Mouse (Mus musculus): ENCODE results near the gene Nlgn2. TPM values are rescaled to one million over a fixed set of nuclear protein-coding genes. Genes with fewer than 3 reads are reported as not detected.
A peak's percentile ranks its signal among the peaks of the same experiment; 100 is the strongest.

Gene Nlgn2
- polyA plus RNA-seq, 1 experiment from 2014 or later: 3.4 TPM

- Histone ChIP-seq H3K4me3 (ENCODE audit: low read depth, low read length) (peak overlapping the region; percentile 21; the same call in 1 of the 2 replicates), H3K9ac (ENCODE audit: low read depth, low read length) (peak overlapping the region; percentile 4), H3K4me2 (peak overlapping the region; percentile 52)
These were observed 16.4 kb upstream of the Nlgn2 start for GRCm38 (mm10) chr11:69853994-69854393.

GRCm38 (mm10) chr11:69850754-69851153 lies 13.2 kb upstream of the Nlgn2 start:
- Histone ChIP-seq H3K4me3 (ENCODE audit: low read depth, low read length) (no peak overlapping the region), H3K9me3 (ENCODE audit: control insufficient read depth, low read length) (no peaks in the 10 kb centered on the region), H3K36me3 (ENCODE audit: control insufficient read depth, insufficient read depth, low read length) (peaks cover 24% of the 10 kb centered on the region), H3K27me3 (replicated peaks; ENCODE audit: control insufficient read depth, insufficient read depth, low read length) (no peaks in the 10 kb centered on the region), H3K9ac (ENCODE audit: low read depth, low read length) (no peak overlapping the region), H3K4me1 (replicated peaks; ENCODE audit: control insufficient read depth, insufficient read depth, low read length) (peaks cover 60% of the 10 kb centered on the region), H3K27ac (ENCODE audit: low read depth, low read length) (peak overlapping the region; percentile 21; the same call in 1 of the 2 replicates), H3K4me2 (no peak overlapping the region; the same call in 1 of the 2 replicates)
- WGBS: 72% methylated on average over 8 of the region's 8 CpGs
- DNase-seq (ENCODE audit: low spot score): no peak
- ATAC-seq (replicated peaks; ENCODE audit: low FRiP score): no peak

More at GRCm38 (mm10) chr11:69853994-69854393, 16.4 kb upstream of the Nlgn2 start:
- Histone ChIP-seq H3K36me3 (ENCODE audit: control insufficient read depth, insufficient read depth, low read length) (peaks cover 20% of the 10 kb centered on the region), H3K9me3 (ENCODE audit: control insufficient read depth, low read length) (no peaks in the 10 kb centered on the region), H3K27ac (ENCODE audit: low read depth, low read length) (peak overlapping the region; percentile 94), H3K27me3 (replicated peaks; ENCODE audit: control insufficient read depth, insufficient read depth, low read length) (peaks cover 16% of the 10 kb centered on the region), H3K4me1 (replicated peaks; ENCODE audit: control insufficient read depth, insufficient read depth, low read length) (peaks cover 45% of the 10 kb centered on the region)
- DNase-seq (ENCODE audit: low spot score): peak; percentile 65
- ATAC-seq (replicated peaks; ENCODE audit: low FRiP score): peak; percentile 93
- WGBS: 43% methylated on average over 7 of the region's 7 CpGs

GRCm38 (mm10) chr11:69849884-69850283 lies 12.3 kb upstream of the Nlgn2 start:
- Histone ChIP-seq H3K4me1 (replicated peaks; ENCODE audit: control insufficient read depth, insufficient read depth, low read length) (peaks cover 56% of the 10 kb centered on the region), H3K36me3 (ENCODE audit: control insufficient read depth, insufficient read depth, low read length) (peaks cover 24% of the 10 kb centered on the region), H3K9ac (ENCODE audit: low read depth, low read length) (no peak overlapping the region), H3K4me3 (ENCODE audit: low read depth, low read length) (no peak overlapping the region), H3K4me2 (no peak overlapping the region), H3K27me3 (replicated peaks; ENCODE audit: control insufficient read depth, insufficient read depth, low read length) (no peaks in the 10 kb centered on the region), H3K9me3 (ENCODE audit: control insufficient read depth, low read length) (no peaks in the 10 kb centered on the region), H3K27ac (ENCODE audit: low read depth, low read length) (peak overlapping the region; percentile 21; the same call in 1 of the 2 replicates)
- WGBS: 89% methylated on average over 15 of the region's 15 CpGs
- no peak for ATAC-seq (replicated peaks; ENCODE audit: low FRiP score)
- no peak for DNase-seq (ENCODE audit: low spot score)

- Histone ChIP-seq H3K4me3 (ENCODE audit: low read depth, low read length) (no peak overlapping the region), H3K27me3 (replicated peaks; ENCODE audit: control insufficient read depth, insufficient read depth, low read length) (no peaks in the 10 kb centered on the region), H3K27ac (ENCODE audit: low read depth, low read length) (peak overlapping the region; percentile 16; the same call in 1 of the 2 replicates), H3K4me2 (peak overlapping the region; percentile 15; the same call in 1 of the 2 replicates), H3K4me1 (replicated peaks; ENCODE audit: control insufficient read depth, insufficient read depth, low read length) (peaks cover 51% of the 10 kb centered on the region), H3K9me3 (ENCODE audit: control insufficient read depth, low read length) (no peaks in the 10 kb centered on the region), H3K9ac (ENCODE audit: low read depth, low read length) (no peak overlapping the region), H3K36me3 (ENCODE audit: control insufficient read depth, insufficient read depth, low read length) (peaks cover 24% of the 10 kb centered on the region)
- no peak for DNase-seq (ENCODE audit: low spot score)
- no peak for ATAC-seq (replicated peaks; ENCODE audit: low FRiP score)
- WGBS: 78% methylated on average over 9 of the region's 9 CpGs
These were observed 11.5 kb upstream of the Nlgn2 start for GRCm38 (mm10) chr11:69849128-69849527.

- Histone ChIP-seq H3K4me3 (ENCODE audit: low read depth, low read length) (peak overlapping the region; percentile 74; the same call in 1 of the 2 replicates), H3K9me3 (ENCODE audit: control insufficient read depth, low read length) (no peaks in the 10 kb centered on the region), H3K4me2 (peak overlapping the region; percentile 76), H3K27ac (ENCODE audit: low read depth, low read length) (no peak overlapping the region), H3K9ac (ENCODE audit: low read depth, low read length) (no peak overlapping the region), H3K4me1 (replicated peaks; ENCODE audit: control insufficient read depth, insufficient read depth, low read length) (peaks cover 43% of the 10 kb centered on the region), H3K36me3 (ENCODE audit: control insufficient read depth, insufficient read depth, low read length) (peaks cover 24% of the 10 kb centered on the region), H3K27me3 (replicated peaks; ENCODE audit: control insufficient read depth, insufficient read depth, low read length) (no peaks in the 10 kb centered on the region)
- 95% methylated on average over 6 of the region's 6 CpGs for WGBS
- DNase-seq (ENCODE audit: low spot score) (no peak), ATAC-seq (replicated peaks; ENCODE audit: low FRiP score) (no peak)
These were observed 10.4 kb upstream of the Nlgn2 start for GRCm38 (mm10) chr11:69848021-69848420.

- ATAC-seq (replicated peaks; ENCODE audit: low FRiP score): peak; percentile 56
- DNase-seq (ENCODE audit: low spot score): no peak
- no peaks in the 10 kb centered on the region for H3K9me3 ChIP-seq (ENCODE audit: control insufficient read depth, low read length)
- H3K4me3 ChIP-seq (ENCODE audit: low read depth, low read length): peak overlapping the region; percentile 74
- H3K36me3 ChIP-seq (ENCODE audit: control insufficient read depth, insufficient read depth, low read length): peaks cover 24% of the 10 kb centered on the region
- H3K27ac ChIP-seq (ENCODE audit: low read depth, low read length): peak overlapping the region; percentile 95
- no peaks in the 10 kb centered on the region for H3K27me3 ChIP-seq (replicated peaks; ENCODE audit: control insufficient read depth, insufficient read depth, low read length)
- 13% methylated on average over 37 of the region's 37 CpGs for WGBS
- peak overlapping the region; percentile 76 for H3K4me2 ChIP-seq
- H3K4me1 ChIP-seq (replicated peaks; ENCODE audit: control insufficient read depth, insufficient read depth, low read length): peaks cover 37% of the 10 kb centered on the region
- peak overlapping the region; percentile 72 for H3K9ac ChIP-seq (ENCODE audit: low read depth, low read length)
These were observed 9.4 kb upstream of the Nlgn2 start for GRCm38 (mm10) chr11:69846738-69847688.

GRCm38 (mm10) chr11:69846198-69846680 lies 8.7 kb upstream of the Nlgn2 start, which contains the start of gene Plscr3:
Gene Plscr3, plus strand, starts transcription at chr11:69846376.
- Histone ChIP-seq H3K27ac (ENCODE audit: low read depth, low read length) (peak within 1 kb of the TSS; percentile 95), H3K36me3 (ENCODE audit: control insufficient read depth, insufficient read depth, low read length) (peaks cover 19% of the 10 kb centered on the region), H3K9ac (ENCODE audit: low read depth, low read length) (peak within 1 kb of the TSS; percentile 72), H3K4me3 (ENCODE audit: low read depth, low read length) (peak within 1 kb of the TSS; percentile 74), H3K4me2 (peak within 1 kb of the TSS; percentile 76), H3K4me1 (replicated peaks; ENCODE audit: control insufficient read depth, insufficient read depth, low read length) (peaks cover 31% of the 10 kb centered on the region), H3K9me3 (ENCODE audit: control insufficient read depth, low read length) (no peaks in the 10 kb centered on the region), H3K27me3 (replicated peaks; ENCODE audit: control insufficient read depth, insufficient read depth, low read length) (no peaks in the 10 kb centered on the region)
- ATAC-seq (replicated peaks; ENCODE audit: low FRiP score): peak; percentile 90
- peak; percentile 97 for DNase-seq (ENCODE audit: low spot score)
- under 1% methylated on average over 38 of the region's 38 CpGs for WGBS

- WGBS: 0% methylated on average over 7 of the region's 7 CpGs
- peaks cover 33% of the 10 kb centered on the region for H3K27me3 ChIP-seq (replicated peaks; ENCODE audit: control insufficient read depth, insufficient read depth, low read length)
- H3K9me3 ChIP-seq (ENCODE audit: control insufficient read depth, low read length): no peaks in the 10 kb centered on the region
- no peaks in the 10 kb centered on the region; the same call in 1 of the 2 replicates for H3K36me3 ChIP-seq (ENCODE audit: control insufficient read depth, insufficient read depth, low read length)
- H3K4me2 ChIP-seq: peak overlapping the region; percentile 96
- peak overlapping the region; percentile 80 for H3K9ac ChIP-seq (ENCODE audit: low read depth, low read length)
- ATAC-seq (replicated peaks; ENCODE audit: low FRiP score) (peak; percentile 3; the same call in 1 of the 2 replicates), DNase-seq (ENCODE audit: low spot score) (no peak)
- peaks cover 41% of the 10 kb centered on the region for H3K4me1 ChIP-seq (replicated peaks; ENCODE audit: control insufficient read depth, insufficient read depth, low read length)
- H3K27ac ChIP-seq (ENCODE audit: low read depth, low read length): peak overlapping the region; percentile 78
- peak overlapping the region; percentile 76 for H3K4me3 ChIP-seq (ENCODE audit: low read depth, low read length)
These were observed 1.1 kb upstream of the Nlgn2 start for GRCm38 (mm10) chr11:69838714-69839104.

Data from liver, embryonic 11.5 days (tissue).